Mouse (Mus musculus) hindbrain, embryonic 14.5 days (tissue): ENCODE results near the gene BC003965. TPM values are rescaled to one million over a fixed set of nuclear protein-coding genes. Genes with fewer than 3 reads are reported as not detected.
"Not testable (repeated sequence)": the region's sequence is repeated elsewhere in the genome, so short reads cannot be mapped to it uniquely, and the experiment has no call there.

Source experiments
- ATAC-seq: fragments of 200-750 bp; cut with Nextera tagmentation; 2 replicates; pipeline ENCODE4 v1.8.0; 2017; ENCODE audit warnings: moderate number of reproducible peaks, mild to moderate bottlenecking, moderate TSS enrichment, moderate library complexity; ENCODE audit not compliant: low FRiP score
- DNase-seq: peaks from one replicate; pipeline ENCODE4 v3.0.0-alpha.2; 2015; ENCODE audit warnings: low spot score
- H3K27ac ChIP-seq: fragments of 300-500 bp; sonication (generic); 2 replicates; pipeline ENCODE4 v1.5.1; 2014; ENCODE audit warnings: mild to moderate bottlenecking, moderate library complexity
- H3K27me3 ChIP-seq: fragments of 300-500 bp; sonication (generic); 2 replicates; pipeline ENCODE4 v1.6.1; 2014; ENCODE audit warnings: mild to moderate bottlenecking, low read length, mixed read lengths; ENCODE audit not compliant: control insufficient read depth, insufficient read depth
- H3K36me3 ChIP-seq: fragments of 300-500 bp; sonication (generic); replicated peaks from 2 replicates; pipeline ENCODE4 v1.6.1; 2014; ENCODE audit not compliant: control insufficient read depth, insufficient read depth
- H3K4me1 ChIP-seq: fragments of 300-500 bp; sonication (generic); replicated peaks from 2 replicates; pipeline ENCODE4 v1.6.1; 2014; ENCODE audit warnings: antibody characterized with exemption, low read length, mixed read lengths; ENCODE audit not compliant: control insufficient read depth, insufficient read depth
- H3K4me2 ChIP-seq: fragments of 300-500 bp; sonication (generic); replicated peaks from 2 replicates; pipeline ENCODE4 v1.6.1; 2014; ENCODE audit warnings: mild to moderate bottlenecking, moderate library complexity
- H3K4me3 ChIP-seq: fragments of 300-500 bp; sonication (generic); replicated peaks from 2 replicates; pipeline ENCODE4 v1.5.1; 2014; ENCODE audit warnings: mild to moderate bottlenecking, low read length
- H3K9ac ChIP-seq: fragments of 300-500 bp; sonication (generic); 2 replicates; pipeline ENCODE4 v1.6.1; 2014
- H3K9me3 ChIP-seq: fragments of 300-500 bp; sonication (generic); 2 replicates; pipeline ENCODE4 v1.6.1; 2016; ENCODE audit warnings: low read length; ENCODE audit not compliant: control insufficient read depth
- WGBS: fragments of 180-500 bp; shearing (Covaris S2); extraction: QIAGEN DNeasy Blood & Tissue Kit; methylation state at CpG from one replicate; pipeline ENCODE4 v1.1.7; 2014; 5-methylcytosine and 5-hydroxymethylcytosine counted together
- polyA plus RNA-seq: library from polyadenylated mRNA; unstranded; fragments of >200 nt; fragmentation: Nextera tagmentation; extraction: Ambion mirVana; gene quantifications from 2 replicates; pipeline ENCODE4 v1.2.1, GENCODE M21; 2014

The BC003965 gene
- polyA plus RNA-seq, 1 experiment from 2014 or later, result 31.5 TPM

DNA sequence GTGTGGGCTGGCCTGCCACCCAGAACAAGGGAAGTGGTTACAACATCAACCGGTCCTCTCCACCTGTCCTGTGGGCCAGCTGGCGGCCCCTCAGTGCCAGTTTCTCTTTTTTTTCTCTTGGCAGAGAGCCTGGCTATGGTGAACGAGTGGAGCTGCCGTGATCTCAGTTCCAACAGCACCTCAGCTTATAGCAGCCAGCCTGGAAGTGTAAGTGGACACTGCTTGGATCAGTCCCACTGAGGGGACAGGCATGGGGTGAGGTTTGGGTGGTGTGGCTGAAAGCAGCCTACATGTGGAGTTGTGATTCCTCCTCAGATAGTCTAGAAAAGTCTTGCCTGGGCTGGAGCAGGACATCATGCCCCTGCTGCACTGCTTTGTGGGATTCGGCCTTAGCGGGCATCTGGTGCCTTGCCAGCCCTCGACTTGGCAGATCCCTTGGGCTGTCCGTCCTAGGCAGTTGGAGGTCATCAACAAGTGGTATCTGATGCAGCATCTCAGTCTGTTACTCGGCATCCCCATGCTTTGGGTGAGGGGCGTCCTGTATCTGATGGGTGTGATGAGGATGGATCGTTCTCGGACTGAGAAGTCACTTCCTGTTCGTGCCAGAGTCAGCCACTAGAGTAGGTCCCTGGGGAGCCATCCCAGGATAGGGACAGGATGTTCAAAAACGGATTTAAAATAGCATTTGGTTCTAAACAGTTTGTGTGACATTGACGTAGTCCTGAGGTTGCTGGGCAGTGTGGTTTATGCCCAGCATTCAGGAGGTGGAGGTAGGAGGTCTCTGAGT, 26.5 kb downstream of the BC003965 start:
- H3K36me3 ChIP-seq, result peaks cover 98% of the 10 kb centered on the region
- no peak overlapping the region for H3K4me2 ChIP-seq
- no peak overlapping the region for H3K4me3 ChIP-seq
- WGBS, result 87% methylated on average over 15 of the region's 15 CpGs
- H3K9me3 ChIP-seq, result no peaks in the 10 kb centered on the region
- no peak overlapping the region for H3K9ac ChIP-seq
- no peak overlapping the region for H3K27ac ChIP-seq
- H3K27me3 ChIP-seq, result no peaks in the 10 kb centered on the region
- no peak for ATAC-seq
- no peak for DNase-seq
- H3K4me1 ChIP-seq, result no peaks in the 10 kb centered on the region

DNA sequence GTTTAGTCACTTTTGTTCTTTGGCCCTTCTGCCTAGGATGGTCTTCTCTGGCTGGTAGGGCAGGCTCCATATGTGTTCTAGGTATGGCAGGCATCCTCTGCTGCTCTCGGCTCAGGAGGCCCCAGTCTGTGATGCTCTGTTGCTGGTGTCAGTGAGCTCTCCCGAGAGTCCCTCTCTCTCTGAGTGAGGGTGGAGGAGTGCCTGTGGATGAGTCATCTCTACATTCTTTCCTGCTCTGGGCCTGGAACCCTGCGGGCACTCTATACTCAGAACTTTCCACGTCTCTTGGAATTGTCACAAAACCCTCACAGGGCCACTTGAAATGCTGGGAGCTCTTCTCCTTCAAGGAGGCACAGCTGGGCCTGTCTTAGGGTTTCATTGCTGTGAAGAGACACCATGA, 27.4 kb downstream of the BC003965 start:
- no peak for ATAC-seq

DNA sequence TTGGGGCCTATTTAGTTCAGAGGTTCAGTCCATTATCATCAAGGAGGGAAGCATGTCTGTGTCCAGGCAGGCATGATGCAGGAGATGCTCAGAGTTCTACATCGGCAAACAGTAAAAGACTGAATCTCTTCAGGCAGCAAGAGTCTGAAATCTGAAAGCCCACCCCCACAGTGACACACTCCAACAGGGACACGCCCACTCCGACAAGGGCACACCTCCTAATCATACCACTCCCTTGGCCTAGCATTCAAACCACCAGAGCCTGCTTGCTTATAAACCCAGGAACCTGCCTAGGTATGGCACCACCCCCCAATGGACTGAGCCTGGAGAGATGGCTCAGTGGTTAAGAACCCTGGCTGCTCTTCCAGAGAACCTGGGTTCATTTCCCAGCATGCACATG, 31.1 kb downstream of the BC003965 start:
- H3K27me3 ChIP-seq, result no peaks in the 10 kb centered on the region
- H3K27ac ChIP-seq, result no peak overlapping the region
- DNase-seq (no peak), ATAC-seq (no peak)
- no peak overlapping the region for H3K4me3 ChIP-seq
- 89% methylated on average over 3 of the region's 3 CpGs for WGBS
- no peaks in the 10 kb centered on the region for H3K9me3 ChIP-seq
- H3K4me1 ChIP-seq, result no peaks in the 10 kb centered on the region
- no peak overlapping the region for H3K4me2 ChIP-seq
- no peak overlapping the region for H3K9ac ChIP-seq
- H3K36me3 ChIP-seq, result peaks cover 90% of the 10 kb centered on the region

More for the DNA sequence above, 27.4 kb downstream of the BC003965 start:
- H3K4me2 ChIP-seq, result no peak overlapping the region
- peaks cover 97% of the 10 kb centered on the region for H3K36me3 ChIP-seq
- WGBS, result 91% methylated on average over 4 of the region's 4 CpGs
- no peaks in the 10 kb centered on the region for H3K4me1 ChIP-seq
- no peak overlapping the region for H3K9ac ChIP-seq
- H3K27me3 ChIP-seq, result no peaks in the 10 kb centered on the region
- no peak overlapping the region for H3K27ac ChIP-seq
- no peak overlapping the region for H3K4me3 ChIP-seq
- no peak for DNase-seq
- no peaks in the 10 kb centered on the region for H3K9me3 ChIP-seq

DNA sequence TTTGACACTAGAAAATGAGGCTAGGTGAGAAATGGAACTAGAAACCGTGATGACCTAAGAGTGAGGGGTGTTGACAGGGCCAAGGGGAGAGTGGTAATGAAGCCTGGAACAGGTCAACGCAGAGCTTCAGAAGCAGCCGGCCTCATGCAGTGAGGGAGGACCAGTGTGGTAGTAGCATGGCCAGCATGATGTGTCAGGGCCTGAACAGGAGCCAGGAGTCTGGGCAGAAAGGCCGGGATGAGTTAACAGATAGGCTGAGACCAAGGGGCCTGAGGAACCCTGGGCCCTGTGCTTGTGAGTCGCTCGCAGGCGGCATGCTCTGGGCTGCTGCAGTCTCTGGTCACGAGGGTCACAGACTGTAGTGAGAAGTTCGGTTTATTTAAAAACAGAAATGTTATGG, 34.6 kb downstream of the BC003965 start:
- Histone ChIP-seq H3K27ac (no peak overlapping the region), H3K9ac (no peak overlapping the region), H3K4me2 (no peak overlapping the region), H3K4me3 (no peak overlapping the region), H3K9me3 (no peaks in the 10 kb centered on the region), H3K4me1 (0 out of 2 replicates have a peak, but pooled peaks cover 7% of the 10 kb centered on the region), H3K36me3 (peaks cover 56% of the 10 kb centered on the region), H3K27me3 (no peaks in the 10 kb centered on the region)
- DNase-seq (no peak), ATAC-seq (no peak)
- 92% methylated on average over 9 of the region's 9 CpGs for WGBS

DNA sequence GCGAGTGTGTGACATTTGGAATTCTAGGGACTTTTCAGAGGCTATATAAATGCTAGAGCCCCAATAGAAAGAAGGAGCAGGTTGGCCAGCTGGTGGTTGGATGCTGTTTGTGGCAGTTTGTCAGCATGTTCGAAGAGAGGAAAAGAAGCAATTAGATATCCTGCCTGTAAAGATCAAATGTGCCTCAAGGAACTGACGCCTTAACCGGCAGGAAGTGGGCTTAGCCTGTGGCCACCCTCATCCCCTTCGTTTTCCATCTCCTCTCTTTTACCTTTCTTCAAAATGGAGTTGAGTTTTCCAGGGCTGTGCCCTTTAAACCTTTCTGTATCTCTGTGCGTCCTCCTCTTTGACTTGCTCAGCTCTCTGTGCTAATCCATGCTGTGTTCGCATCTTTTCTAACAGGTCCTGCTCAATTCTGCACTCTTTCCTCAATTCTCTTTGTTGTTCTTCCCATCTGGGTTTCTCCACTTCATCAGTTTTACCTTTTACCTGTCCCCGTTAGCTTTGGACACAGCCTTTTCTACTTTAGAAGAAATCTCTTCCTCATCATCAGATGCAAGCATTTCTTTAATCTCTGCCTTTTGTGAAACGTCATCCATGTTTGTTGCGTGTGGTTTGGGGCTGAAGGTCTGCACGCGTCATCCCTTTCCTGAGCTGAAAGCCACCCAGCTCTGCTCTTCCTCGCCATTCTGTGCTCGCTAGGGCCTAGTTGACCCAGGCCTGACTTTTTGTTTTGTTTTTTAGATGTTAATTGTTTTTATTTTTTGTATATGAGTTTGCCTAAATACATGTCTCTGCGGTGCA, 35.3 kb downstream of the BC003965 start:
- no peaks in the 10 kb centered on the region for H3K27me3 ChIP-seq
- no peak for ATAC-seq
- peaks cover 49% of the 10 kb centered on the region for H3K36me3 ChIP-seq
- H3K4me3 ChIP-seq, result no peak overlapping the region
- H3K9ac ChIP-seq, result no peak overlapping the region
- no peak overlapping the region for H3K4me2 ChIP-seq
- WGBS, result 96% methylated on average over 15 of the region's 15 CpGs
- H3K4me1 ChIP-seq, result 0 out of 2 replicates have a peak, but pooled peaks cover 7% of the 10 kb centered on the region
- no peaks in the 10 kb centered on the region for H3K9me3 ChIP-seq
- no peak overlapping the region for H3K27ac ChIP-seq
- DNase-seq, result no peak

DNA sequence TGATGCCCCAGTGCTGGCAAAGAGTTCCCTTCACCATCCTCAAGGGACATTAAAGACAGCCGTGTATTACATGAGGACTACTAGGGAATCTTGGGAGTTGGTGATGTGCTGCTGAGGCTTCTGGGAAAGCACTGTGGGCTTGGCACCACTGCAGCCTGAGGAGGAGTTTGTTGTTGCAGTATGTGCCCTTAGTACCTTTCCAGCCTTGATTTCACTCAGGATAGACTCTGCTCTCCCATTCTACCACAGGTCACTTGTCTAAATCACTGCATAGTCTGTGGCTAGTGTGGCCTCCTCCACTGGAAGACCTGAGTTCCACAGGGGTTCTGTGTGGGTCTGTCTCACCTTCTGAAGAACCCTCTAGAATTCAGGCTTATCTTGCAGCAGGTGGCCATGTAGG, 36.4 kb downstream of the BC003965 start:
- Histone ChIP-seq H3K4me1 (0 out of 2 replicates have a peak, but pooled peaks cover 7% of the 10 kb centered on the region), H3K36me3 (peaks cover 41% of the 10 kb centered on the region), H3K4me3 (no peak overlapping the region), H3K9me3 (no peaks in the 10 kb centered on the region), H3K27ac (no peak overlapping the region), H3K4me2 (no peak overlapping the region), H3K27me3 (no peaks in the 10 kb centered on the region), H3K9ac (no peak overlapping the region)
- DNase-seq (no peak), ATAC-seq (no peak)
- 88% methylated on average over 1 of the region's 1 CpGs for WGBS

DNA sequence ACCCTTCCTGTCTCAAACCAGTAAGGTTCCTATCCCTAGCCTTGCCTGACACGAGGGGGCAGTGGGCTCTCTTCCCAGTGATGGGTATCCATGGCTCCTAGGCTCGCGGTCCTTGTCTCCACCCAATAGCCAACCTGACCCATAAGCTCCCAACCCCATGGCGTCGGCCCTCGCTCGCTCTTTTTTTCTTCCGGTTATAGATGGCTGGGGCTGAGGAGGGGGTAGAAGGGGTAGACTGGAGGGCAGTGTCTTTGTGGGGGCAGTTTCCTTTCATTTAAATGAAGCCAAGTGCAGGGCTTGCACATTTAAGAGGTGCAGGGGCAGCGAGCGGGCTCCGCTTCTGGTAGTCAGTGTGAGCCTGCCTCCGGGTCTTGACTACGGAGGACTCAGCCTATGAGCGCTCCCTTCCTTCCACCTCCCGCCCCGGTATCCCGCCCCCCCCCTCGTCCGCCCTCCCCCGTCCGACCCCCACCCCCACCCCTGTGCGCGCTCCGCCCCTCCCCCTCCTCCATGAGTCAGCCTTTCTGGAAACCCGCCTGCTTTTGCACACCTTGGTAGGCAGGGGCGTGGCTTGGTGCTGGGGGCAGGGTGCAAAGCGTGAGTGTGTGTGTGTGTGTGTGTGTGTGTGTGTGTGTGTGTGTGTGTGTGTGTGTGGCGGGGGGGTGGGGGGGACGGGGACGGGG, 37.6 kb downstream of the BC003965 start:
- 0 out of 2 replicates have a peak, but pooled peaks cover 7% of the 10 kb centered on the region for H3K4me1 ChIP-seq
- H3K9me3 ChIP-seq, result no peaks in the 10 kb centered on the region
- peaks cover 43% of the 10 kb centered on the region for H3K36me3 ChIP-seq
- H3K27ac ChIP-seq, result peak overlapping the region; percentile 71
- DNase-seq (peak; percentile 46), ATAC-seq (peak; percentile 82)
- H3K9ac ChIP-seq, result peak overlapping the region; percentile 61
- H3K4me3 ChIP-seq, result peak overlapping the region; percentile 37
- 0% methylated on average over 16 of the region's 30 CpGs for WGBS
- no peaks in the 10 kb centered on the region for H3K27me3 ChIP-seq
- H3K4me2 ChIP-seq, result peak overlapping the region; percentile 65

DNA sequence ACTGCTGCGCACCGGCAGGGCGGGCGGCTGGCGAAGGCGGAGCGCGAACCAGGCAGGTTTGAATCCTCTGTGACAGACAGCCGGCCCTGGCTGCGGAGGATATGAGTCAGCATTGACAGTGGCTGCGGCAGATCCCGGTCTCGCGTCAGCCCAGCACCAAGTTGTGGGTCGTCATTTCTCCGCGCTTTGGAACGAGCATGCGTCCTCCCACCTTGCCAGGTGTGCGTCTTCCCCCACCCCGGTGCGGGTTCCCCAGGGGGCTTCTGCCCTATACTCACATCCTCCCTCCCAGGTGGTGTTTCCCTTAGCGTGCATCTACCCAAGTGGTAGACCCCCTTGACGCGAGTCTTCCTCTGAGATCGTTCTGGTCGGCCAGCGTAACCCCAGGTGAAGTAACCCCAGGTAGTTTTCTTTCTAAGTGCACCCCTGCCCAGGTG, 38.2 kb downstream of the BC003965 start:
- peak overlapping the region; percentile 37 for H3K4me3 ChIP-seq
- ATAC-seq, result peak; percentile 89
- H3K4me2 ChIP-seq, result peak overlapping the region; percentile 65
- 18% methylated on average over 13 of the region's 28 CpGs for WGBS
- not testable (repeated sequence) for H3K27me3 ChIP-seq, DNase-seq, H3K9me3 ChIP-seq, H3K9ac ChIP-seq, H3K27ac ChIP-seq, H3K4me1 ChIP-seq
- H3K36me3 ChIP-seq, result peaks cover 39% of the 10 kb centered on the region
